Mouse (Mus musculus): ENCODE results near the gene Cox10.
A peak's percentile ranks its signal among the peaks of the same experiment; 100 is the strongest.

Gene Cox10

DNA sequence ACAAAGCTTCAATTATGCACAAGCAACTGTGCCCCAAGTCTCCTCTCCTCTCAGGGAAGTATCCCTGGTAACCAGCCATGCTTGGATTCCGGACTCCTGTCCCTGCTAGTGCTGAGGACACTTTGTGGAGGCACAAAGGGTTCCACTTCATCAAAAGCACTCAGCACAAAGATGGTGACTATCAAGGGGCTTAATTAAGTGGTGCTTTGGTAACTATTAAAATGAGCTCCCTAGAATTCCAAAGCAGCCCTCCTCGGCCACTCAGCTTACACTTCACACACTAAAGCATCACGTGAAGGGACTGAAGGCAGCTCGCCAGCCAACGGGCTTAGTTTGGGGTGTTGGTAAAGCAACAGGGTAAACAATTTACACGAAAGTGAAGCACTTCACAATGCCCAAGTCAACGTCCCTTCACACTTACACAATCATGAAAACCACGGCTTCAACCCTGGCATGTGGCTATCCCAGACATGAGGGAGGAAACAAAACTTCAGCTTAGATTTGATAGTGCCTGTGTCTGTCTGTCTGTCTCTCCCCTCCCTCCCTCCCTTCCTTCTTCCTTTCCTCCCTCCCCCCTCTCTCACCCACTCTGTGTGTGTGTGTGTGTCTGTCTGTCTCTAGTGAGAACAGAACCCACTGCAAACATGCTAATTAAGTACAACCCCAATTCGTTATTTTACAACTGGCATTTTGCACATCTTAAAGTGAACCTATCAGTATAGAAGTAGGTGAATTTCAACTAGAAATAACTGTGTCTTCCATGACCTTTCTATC is 27.9 kb downstream of the Cox10 start:
- DNase-seq (ENCODE audit: extremely low spot score, low read depth, low spot score), result no peak

GRCm38 (mm10) chr11:64047432-64047831 is 31.8 kb downstream of the Cox10 start:
- no peak for DNase-seq (ENCODE audit: extremely low spot score, low read depth, low spot score)

- no peak for DNase-seq (ENCODE audit: extremely low spot score, low read depth, low spot score)
Measured at GRCm38 (mm10) chr11:64045041-64045440, 34.2 kb downstream of the Cox10 start.

- DNase-seq (ENCODE audit: extremely low spot score, low read depth, low spot score), result no peak
Measured at GRCm38 (mm10) chr11:64044024-64044423, 35.2 kb downstream of the Cox10 start.

- DNase-seq (ENCODE audit: extremely low spot score, low read depth, low spot score), result no peak
Measured at GRCm38 (mm10) chr11:64041281-64041680, 38.0 kb downstream of the Cox10 start.

DNA sequence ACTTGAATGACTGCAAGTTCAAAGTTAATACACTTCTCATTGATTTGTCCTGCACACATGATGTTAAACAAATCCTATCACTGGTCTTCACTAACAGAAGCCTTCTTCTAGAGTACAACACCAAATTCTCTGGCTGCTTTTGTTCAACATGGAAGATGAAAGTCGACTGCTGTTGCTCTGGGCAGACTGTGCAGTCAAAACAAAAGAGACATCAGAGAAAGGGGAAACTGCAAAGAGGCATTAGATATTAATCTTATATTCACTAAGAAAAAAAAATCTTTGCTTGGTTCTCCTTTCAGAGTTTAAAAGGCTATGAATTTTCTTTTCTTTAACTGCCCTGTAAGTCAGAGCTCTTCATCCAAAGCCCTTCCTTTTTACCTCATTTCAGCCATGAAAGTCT is 39.7 kb downstream of the Cox10 start:
- DNase-seq (ENCODE audit: extremely low spot score, low read depth, low spot score), result no peak

DNA sequence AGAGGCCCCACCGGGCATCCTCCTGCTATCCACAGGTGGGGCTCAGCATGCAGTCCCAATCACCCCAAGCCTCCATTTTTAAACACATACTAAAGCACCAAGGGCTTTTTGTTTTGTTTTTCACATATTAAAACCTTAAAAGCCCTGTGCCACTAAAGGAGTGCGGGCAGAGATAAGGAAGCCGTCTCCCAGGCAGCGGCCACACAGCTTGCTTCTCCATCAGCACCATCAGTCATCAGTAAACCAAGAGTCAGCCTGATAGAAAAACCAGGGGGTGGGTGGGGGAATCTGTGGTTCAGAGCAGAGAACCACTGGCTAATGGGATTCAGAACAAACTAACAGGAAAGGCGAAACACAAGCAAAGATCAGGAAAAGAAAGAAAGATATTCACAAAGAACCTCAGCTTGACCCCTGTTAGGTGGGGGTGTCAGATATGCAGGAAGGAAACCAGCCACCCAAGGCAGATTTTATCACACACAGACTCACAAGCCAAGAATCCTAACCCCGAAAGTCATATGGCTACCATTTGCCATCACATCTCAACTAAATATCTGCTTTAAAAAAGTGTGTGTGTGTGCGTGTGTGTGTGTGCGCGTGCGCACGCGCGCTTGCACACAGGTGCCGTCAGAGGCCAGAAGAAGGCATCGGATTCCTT is 41.7 kb downstream of the Cox10 start:
- DNase-seq (ENCODE audit: extremely low spot score, low read depth, low spot score), result no peak

DNA sequence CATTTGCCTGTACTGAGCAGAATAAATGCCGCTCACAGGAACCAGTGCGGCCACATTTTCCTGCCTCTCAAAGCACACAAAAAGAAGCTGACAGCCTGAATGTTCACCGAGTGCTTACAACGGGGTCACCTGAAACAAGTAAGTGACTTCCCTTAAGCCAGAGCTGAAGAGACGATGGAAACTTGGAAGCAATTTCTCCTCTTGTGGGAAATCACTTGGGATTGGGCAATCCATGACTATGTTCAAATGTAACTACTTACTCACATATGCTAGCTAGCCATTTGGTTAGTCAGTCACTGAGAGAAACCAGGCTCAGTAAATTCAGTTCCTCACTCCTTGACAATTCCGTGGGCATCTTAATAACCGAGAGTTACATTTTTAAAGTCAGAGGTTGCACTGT is 43.0 kb downstream of the Cox10 start:
- no peak for DNase-seq (ENCODE audit: extremely low spot score, low read depth, low spot score)

GRCm38 (mm10) chr11:64035709-64036108 is 43.6 kb downstream of the Cox10 start:
- no peak for DNase-seq (ENCODE audit: extremely low spot score, low read depth, low spot score)

- DNase-seq (ENCODE audit: extremely low spot score, low read depth, low spot score), result no peak
Measured at GRCm38 (mm10) chr11:64034686-64035085, 44.6 kb downstream of the Cox10 start.

- no peak for DNase-seq (ENCODE audit: extremely low spot score, low read depth, low spot score)
Measured at GRCm38 (mm10) chr11:64027423-64027822, 51.8 kb downstream of the Cox10 start.

GRCm38 (mm10) chr11:64025843-64026242 is 53.4 kb downstream of the Cox10 start:
- no peak for DNase-seq (ENCODE audit: extremely low spot score, low read depth, low spot score)

GRCm38 (mm10) chr11:64024575-64024974 is 54.7 kb downstream of the Cox10 start:
- DNase-seq (ENCODE audit: extremely low spot score, low read depth, low spot score), result peak; percentile 53

DNA sequence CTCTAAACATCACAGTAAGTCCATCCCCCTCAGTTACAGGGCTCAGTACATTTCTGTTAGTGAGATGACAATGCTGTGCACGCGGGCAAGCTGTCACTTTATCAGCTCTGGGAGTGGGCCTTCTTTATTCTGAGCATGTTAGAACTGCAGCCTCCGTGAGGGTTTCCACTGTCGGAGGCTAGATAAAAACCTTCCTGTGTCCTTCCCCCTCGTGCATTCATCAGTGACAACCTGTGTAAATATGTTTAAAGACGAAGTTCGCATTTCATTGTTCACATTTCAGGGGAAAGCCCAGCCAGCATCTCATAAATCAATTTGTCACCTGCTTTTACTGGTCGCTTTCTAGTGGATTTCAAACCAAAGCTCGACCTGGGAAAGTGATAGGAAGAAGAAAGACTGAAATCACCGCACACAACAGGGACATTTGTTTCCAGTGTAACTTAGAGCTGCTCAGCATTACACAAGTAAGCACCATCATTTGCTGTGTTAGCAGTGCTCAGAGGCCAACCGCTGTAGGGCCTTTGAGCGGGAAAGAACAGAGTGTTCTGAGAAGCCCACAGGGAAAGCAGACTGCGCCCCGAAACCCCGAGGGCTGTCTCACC is 55.8 kb downstream of the Cox10 start:
- no peak for DNase-seq (ENCODE audit: extremely low spot score, low read depth, low spot score)

DNA sequence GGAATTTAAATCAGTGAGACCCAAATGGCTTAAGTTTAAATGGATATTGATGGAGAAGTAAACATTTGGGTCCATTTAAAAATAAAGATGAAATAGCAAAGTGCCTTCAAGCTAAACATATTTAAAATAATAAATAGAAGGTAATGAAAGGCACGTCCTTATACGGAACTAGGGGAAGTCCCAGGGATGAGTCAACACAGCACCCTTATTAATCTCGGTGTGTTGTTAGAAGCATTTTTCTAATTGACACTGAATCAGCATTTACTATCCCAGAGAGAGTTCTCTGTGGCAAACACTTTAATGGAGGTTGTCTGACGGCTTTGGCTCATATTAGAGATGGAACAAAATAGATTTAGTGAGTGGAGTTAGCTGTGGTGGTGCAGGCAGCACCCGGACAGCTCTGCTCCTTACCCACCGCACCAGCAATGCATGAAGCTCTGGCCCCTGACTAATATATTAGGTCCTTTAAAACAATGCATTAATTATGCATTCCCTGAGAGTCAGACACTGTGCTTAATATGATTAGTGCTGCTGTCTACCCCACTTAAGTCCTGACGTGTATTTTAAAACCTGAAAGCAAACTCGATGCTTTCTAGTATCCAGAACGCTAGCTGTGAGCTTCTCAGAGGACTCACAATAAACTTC is 56.7 kb downstream of the Cox10 start:
- no peak for DNase-seq (ENCODE audit: extremely low spot score, low read depth, low spot score)

DNA sequence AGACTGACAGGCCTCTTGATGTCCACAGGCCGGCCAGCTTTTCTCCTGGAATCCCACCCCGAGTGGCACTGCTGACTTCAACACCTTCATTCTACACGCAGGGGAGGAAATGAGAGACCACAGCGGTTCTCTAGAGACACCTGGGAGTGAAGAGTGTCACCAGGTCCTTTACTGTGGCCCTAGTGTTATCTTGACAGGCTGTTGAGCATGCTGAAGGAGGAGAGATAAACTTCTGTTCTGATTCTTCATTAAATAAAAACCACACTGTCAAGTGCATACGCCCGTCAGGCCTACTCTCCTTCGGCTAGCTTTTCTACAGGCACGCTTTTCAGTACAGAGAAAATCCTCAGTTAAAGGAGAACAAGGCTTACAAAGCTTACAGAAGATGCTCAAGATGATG is 60.0 kb downstream of the Cox10 start:
- DNase-seq (ENCODE audit: extremely low spot score, low read depth, low spot score), result no peak

- DNase-seq (ENCODE audit: extremely low spot score, low read depth, low spot score), result no peak
Measured at GRCm38 (mm10) chr11:64018165-64018564, 61.1 kb downstream of the Cox10 start.

- no peak for DNase-seq (ENCODE audit: extremely low spot score, low read depth, low spot score)
Measured at GRCm38 (mm10) chr11:64015309-64015708, 64.0 kb downstream of the Cox10 start.

DNA sequence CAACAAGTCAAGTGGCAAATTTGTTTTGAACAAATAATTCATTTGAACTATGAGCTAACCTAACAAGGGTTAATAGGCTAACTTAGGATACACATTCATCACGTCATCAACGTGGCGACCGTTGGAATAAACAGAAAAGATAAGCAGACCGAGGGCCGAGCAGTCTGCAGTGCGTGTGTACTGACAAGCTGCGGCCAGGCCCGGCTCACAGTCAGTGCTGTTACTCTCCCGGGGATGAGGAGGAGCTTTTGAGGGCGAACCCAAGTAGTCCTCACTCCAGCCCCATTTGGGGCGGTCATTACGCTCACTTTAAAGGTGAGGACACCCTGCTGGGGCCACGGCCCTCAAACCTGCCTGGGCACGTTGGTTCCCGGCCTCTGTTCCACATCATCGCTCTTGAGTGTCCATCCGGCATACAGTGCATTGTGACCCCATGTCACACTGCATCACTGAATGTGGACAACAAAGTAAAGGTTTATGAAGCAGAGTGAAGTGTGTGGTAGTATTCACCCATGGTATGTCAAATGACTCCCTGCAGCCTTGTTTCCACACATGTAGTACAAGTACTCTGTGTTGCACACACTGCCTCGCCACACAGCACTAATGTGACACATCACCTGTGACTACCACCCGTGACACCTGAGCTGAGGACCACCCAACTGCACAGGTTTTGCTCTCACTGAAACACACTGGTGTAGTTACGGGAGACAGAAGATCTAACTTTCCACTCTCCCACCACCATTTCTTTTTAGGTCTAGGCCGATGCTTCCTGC is 68.4 kb downstream of the Cox10 start:
- no peak for DNase-seq (ENCODE audit: extremely low spot score, low read depth, low spot score)

- no peak for DNase-seq (ENCODE audit: extremely low spot score, low read depth, low spot score)
Measured at GRCm38 (mm10) chr11:64004152-64004551, 75.1 kb downstream of the Cox10 start.

DNA sequence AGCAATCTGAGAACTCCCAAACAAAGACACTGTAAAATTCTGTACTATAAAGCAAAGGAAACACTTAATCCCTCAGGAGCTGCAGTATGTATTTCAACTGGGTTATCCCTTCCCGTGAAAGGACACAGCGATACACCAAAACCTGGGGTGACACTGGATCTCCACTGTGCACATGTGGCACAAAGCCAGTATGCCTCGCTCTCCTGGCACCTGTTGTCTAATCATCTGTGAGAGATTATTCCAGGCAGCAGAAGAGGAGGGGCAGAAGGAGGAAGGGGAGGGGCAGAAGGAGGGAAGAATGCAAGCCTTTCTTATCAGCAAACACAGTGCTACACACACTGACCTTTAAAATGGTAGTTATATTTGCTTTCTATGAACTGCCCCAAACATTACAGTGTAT is 75.8 kb downstream of the Cox10 start:
- no peak for DNase-seq (ENCODE audit: extremely low spot score, low read depth, low spot score)

Data from hindlimb bud, embryonic 11.5 days (tissue).